Mouse (Mus musculus) bone marrow macrophage, adult 2 months (primary cell): ENCODE data around the gene Fign. TPM values are rescaled to one million over a fixed set of nuclear protein-coding genes. Genes with fewer than 3 reads are reported as not detected.

Experiments
- H3K27ac ChIP-seq: 2 replicates; pipeline ENCODE4 v1.5.1; 2012; ENCODE audit warnings: low read depth, low read length; ENCODE audit not compliant: insufficient read depth
- H3K4me1 ChIP-seq: 2 replicates; pipeline ENCODE4 v1.6.1; 2012; ENCODE audit warnings: low read length; ENCODE audit not compliant: control insufficient read depth, insufficient read depth
- H3K4me3 ChIP-seq: 2 replicates; pipeline ENCODE4 v1.5.1; 2012; ENCODE audit warnings: mild to moderate bottlenecking, low read length, moderate library complexity; ENCODE audit not compliant: insufficient read depth
- CTCF ChIP-seq: IDR thresholded peaks from 2 replicates; pipeline ENCODE4 v1.5.1; 2012; ENCODE audit warnings: low read depth, mild to moderate bottlenecking, low read length, moderate library complexity
- POLR2A ChIP-seq: IDR thresholded peaks from 2 replicates; pipeline ENCODE4 v1.6.1; 2012; ENCODE audit warnings: mild to moderate bottlenecking, low read depth, low read length, borderline replicate concordance
- polyA plus RNA-seq: library from polyadenylated mRNA; stranded (reverse); fragments of >200 nt; gene quantifications from 2 replicates; pipeline ENCODE4 v1.2.4, GENCODE M21; 2012; ENCODE audit not compliant: missing spikeins, insufficient read depth, insufficient read length

Fign gene
- polyA plus RNA-seq, 1 experiment, result not detected

- no peak overlapping the region for H3K4me3 ChIP-seq
- H3K27ac ChIP-seq, result no peak overlapping the region
- H3K4me1 ChIP-seq, result no peaks in the 10 kb centered on the region
- TF ChIP-seq POLR2A, result no peak
- TF ChIP-seq CTCF, result no peak
Observed at GRCm38 (mm10) chr2:63981449-63981848, 116.4 kb downstream of the Fign start.

- no peak overlapping the region for H3K27ac ChIP-seq
- TF ChIP-seq CTCF (no peak), POLR2A (no peak)
- H3K4me3 ChIP-seq, result no peak overlapping the region
- H3K4me1 ChIP-seq, result no peaks in the 10 kb centered on the region
Observed at GRCm38 (mm10) chr2:63969633-63970032, 128.2 kb downstream of the Fign start.

DNA sequence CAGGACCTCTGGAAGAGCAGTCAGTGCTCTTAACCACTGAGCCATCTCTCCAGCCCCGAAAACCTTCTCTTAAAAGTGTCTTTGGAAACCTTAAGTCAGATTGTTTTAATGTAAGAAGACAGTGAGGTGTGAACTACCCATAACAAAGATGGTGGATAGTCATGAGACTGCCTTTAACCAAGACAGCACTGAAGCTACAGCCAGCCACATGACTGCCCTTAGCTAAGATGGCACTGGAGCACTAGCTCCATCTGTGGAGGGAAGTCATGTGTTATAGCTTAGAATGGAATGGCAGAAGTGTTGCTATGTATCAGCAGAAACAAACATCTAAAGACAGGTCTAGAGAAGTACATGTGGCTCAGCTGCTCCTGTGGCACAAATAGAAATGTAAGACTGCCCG lies 166.8 kb downstream of the Fign start:
- TF ChIP-seq POLR2A (no peak), CTCF (no peak)
- no peaks in the 10 kb centered on the region for H3K4me1 ChIP-seq
- H3K4me3 ChIP-seq, result no peak overlapping the region
- no peak overlapping the region for H3K27ac ChIP-seq

DNA sequence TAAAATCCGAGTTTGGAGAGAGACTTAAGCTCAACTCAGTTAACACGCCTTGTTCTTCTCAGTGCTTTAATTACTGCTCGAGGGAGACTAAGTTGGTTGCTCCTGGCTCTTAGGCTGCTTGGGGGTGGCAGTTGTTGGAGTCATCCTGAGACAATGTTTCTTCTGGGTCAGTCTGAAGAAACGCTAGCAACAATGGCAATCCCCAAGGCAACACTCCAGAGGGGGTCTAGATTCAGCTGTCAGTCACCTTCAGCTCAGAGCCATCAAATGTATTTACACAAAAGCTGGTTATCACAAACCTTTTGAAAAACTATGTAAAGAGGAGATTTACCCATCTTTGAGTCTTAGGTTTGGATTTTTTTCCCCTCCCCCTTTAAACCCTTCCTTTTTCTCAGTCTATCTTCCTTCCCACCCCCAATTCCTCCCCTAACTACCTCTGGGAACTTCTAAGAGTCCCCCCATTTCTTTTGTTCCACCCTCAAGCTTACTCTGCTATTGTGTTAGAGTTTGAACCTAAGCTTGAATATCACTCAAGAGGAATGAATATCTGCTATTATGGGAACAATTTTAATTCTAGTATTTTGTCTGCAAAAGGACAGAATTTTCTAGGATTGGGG lies 171.2 kb downstream of the Fign start:
- TF ChIP-seq CTCF (no peak), POLR2A (no peak)

DNA sequence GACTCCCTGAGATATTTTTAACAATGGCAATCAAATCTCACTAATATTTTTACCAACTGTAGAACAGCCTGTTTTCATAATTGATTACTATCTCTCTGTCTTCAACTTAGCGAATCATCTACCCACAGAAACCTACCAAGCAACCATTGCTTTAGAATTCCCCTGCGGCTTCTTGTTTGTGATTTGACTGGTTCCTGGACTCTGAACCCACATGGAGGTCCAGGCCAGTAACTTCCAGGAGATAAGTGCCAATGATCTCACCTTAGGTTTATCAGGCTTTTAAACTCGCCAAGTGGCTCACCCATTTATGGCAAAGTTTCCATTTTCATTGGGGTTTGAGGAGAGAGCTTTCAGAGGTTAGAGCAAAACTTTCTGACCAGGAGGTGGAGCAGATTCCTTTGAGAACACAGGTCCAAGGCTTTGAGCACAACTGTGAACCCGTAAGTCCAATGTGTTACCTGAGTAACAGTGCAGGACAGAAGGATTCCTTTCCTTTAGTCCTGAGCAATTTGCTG lies 172.1 kb downstream of the Fign start:
- no peak overlapping the region for H3K4me3 ChIP-seq
- H3K4me1 ChIP-seq, result no peaks in the 10 kb centered on the region
- no peak overlapping the region for H3K27ac ChIP-seq
- TF ChIP-seq POLR2A, result no peak
- TF ChIP-seq CTCF, result no peak

More for the DNA sequence above, 171.2 kb downstream of the Fign start:
- Histone ChIP-seq H3K27ac (no peak overlapping the region), H3K4me3 (no peak overlapping the region), H3K4me1 (no peaks in the 10 kb centered on the region)
